Mouse (Mus musculus): ENCODE data around the gene Plekha7. TPM values are rescaled to one million over a fixed set of nuclear protein-coding genes. Genes with fewer than 3 reads are reported as not detected.
A peak's percentile ranks its signal among the peaks of the same experiment; 100 is the strongest.
"Not testable (repeated sequence)": the region's sequence is repeated elsewhere in the genome, so short reads cannot be mapped to it uniquely, and the experiment has no call there.

Gene Plekha7
- polyA plus RNA-seq, 3 experiments from 2014 or later = 4.6 to 13.4 (median 6.8) TPM

- ATAC-seq = no peak
Measured at GRCm38 (mm10) chr7:116125671-116126070, 182.5 kb downstream of the Plekha7 start.

- no peak for ATAC-seq
Measured at GRCm38 (mm10) chr7:116124057-116124456, 184.1 kb downstream of the Plekha7 start.

DNA sequence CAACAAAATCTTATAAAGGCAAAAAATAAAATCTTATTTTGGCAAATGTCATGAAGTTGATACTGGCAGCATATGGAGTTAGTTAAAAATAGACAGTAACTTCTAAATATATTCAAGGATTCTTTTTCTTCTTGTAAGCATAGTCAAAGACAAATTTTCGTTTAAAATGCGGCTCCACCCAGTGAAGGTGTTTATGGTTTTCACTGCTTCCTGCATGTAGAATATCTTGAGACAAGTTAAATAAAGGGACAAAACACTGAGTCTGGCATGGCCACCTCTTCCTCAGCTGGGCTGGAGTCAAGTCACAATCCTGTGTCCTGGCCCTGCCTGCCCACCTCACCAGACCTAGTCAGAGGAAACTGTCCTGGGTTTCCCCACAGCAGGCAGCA, 184.6 kb downstream of the Plekha7 start:
- ATAC-seq = no peak

DNA sequence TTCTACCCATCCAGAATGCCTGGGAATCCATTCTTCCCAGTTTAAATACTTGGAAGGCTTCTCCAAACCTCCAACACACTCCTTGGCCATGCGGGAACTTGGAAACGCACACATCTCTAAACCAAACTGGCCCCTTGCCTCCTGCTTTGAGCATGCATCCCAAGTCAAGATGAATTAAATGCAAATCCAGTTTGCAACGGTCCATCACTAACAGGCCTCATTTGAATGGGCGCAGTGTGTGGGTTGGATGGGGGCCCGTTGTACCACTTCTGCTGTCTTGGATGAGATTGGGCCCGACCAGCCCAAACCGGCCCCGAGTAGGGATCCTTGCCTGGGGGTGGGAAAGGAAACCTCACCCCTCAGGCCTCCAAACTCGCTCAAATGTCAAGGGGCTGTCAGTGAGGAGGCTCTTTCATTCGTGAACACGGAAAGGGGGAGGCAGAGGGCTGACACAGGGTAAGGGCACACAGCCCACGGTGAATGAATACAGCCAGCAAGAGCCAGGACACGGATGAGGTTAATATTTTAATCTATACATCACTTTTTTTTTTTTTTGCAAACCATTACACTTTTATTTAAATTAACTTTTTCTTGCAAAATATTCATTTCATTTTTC, 185.1 kb downstream of the Plekha7 start:
- no peak for ATAC-seq

GRCm38 (mm10) chr7:116121202-116121601, 187.0 kb downstream of the Plekha7 start:
- ATAC-seq = no peak

DNA sequence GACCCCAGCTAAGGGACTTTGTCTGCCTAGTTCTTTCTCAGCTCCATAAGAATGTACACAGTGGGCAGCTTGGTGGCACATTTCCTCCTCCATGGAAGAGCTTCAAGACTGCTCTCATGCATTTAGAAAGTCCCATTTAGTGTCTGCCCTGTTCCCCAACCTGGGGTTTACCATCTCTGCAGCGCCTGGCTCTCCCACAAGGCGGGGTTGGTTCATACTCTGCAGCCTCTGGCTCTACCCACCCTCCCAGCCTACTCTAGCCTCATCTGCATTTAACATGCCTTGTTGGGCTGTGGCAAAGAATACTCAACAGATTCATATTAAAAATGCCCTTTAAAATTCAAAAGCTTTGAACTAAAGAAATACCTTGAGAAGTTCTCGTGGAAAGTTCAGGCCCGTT, 187.4 kb downstream of the Plekha7 start:
- no peak for ATAC-seq

GRCm38 (mm10) chr7:116119306-116119857, 188.8 kb downstream of the Plekha7 start:
- no peak for ATAC-seq

GRCm38 (mm10) chr7:116115991-116116390, 192.2 kb downstream of the Plekha7 start:
- no peak for ATAC-seq

GRCm38 (mm10) chr7:116115216-116115930, 192.8 kb downstream of the Plekha7 start:
- no peak for ATAC-seq

DNA sequence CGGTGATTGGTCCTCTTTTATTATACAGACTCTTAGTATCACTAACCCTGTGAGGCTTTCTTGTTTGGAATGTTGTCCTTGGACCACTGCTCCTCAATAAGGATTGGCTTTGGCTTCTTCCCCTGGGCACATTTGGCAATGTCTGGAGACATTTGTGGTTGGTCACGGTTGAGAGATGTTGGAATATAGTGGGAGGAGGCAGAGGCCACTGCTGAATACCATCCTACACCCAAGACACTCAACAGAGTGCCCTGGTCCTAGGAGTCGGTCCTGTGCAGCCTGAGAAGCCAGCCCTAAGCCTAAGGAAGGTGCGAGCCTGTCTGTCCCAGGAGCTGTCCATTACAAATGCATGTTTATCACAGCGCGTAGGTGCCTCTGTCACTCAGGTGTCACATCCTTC, 196.6 kb downstream of the Plekha7 start:
- ATAC-seq = no peak

DNA sequence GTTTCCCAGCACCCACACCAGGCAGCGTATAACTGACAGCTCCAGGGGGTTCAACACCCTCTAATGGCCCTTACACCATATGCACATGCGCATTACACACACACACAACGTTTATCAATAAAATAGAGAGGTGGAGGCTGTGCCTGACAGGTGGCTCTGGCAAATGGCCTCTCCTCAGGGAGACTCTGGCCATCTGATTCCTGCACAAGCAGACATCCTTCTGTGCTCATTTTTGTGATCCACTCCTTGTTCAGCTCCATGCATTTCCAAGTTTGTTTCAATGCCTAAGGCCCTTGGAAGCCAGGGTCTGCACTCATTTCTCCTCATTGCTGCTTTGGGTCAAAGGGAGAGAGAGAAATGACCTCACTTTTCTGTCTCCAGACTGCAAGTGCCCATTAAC, 197.5 kb downstream of the Plekha7 start:
- no peak for ATAC-seq

DNA sequence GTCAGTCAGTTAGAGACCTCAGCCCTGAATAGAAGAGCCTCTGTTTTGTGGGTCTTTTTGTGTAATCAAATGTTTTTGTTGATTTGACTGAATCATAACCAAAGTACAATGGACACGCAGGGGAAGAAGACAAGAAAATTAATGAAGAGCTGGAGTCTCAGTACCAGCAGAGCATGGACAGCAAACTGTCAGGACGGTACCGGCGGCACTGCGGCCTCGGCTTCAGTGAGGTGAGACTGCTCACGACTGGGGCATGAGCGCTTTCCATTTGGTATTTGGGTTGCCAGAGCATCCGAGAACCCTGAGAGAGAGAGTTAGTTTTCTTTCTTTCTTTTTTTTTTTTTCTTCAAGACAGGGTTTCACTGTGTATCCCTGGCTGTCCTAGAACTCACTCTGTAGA, 205.1 kb downstream of the Plekha7 start:
- ATAC-seq = no peak

GRCm38 (mm10) chr7:116099952-116100528, 208.1 kb downstream of the Plekha7 start:
- ATAC-seq = no peak

GRCm38 (mm10) chr7:116093466-116093850, 214.7 kb downstream of the Plekha7 start:
- ATAC-seq = peak; percentile 51

DNA sequence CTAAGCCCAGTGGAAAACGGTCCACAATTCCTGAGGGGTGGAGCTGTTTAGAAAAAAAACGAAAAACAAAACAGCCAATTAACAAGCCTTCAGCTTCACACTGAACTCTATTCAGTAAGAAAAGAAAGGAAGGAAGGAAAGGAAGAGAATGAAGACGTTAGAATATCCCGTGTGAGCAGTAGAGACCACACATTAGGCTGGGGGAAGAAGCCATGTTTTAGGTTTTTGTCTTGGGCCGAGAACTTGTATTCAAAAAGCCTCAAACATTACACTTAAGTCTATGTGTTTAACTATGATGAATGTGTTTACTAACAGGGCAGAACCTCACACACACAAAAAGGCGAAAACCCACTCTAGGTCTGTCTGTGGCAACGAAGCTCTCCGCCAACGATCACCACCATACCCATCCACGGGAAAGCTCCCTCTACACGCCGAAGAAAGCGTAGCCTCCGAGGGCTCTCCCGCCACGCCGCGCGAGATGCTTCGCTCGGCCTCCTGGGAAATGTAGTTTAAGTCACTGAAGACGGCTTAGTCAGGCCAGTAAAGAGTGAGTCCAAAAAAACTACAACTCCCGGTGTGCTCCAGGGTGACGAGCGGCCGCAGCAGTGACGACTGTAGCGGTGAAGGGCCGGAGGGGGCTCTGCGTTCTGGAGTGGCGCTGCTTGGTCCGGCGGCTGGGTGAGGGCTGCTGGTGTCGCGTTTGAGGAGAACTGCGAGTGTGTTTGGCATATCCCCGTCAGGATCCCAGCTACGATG, 215.3 kb downstream of the Plekha7 start:
- peak; percentile 99 for ATAC-seq

- not testable (repeated sequence) for ATAC-seq
Measured at GRCm38 (mm10) chr7:116084366-116084765, 223.8 kb downstream of the Plekha7 start, which contains the start of gene Gm4353. Gene Gm4353 (minus strand): TSS chr7:116084635.

Other genes starting within 250 kb of the Plekha7 start
- 1 to 10 TPM in 2 of 3 experiments, under 1 TPM in 1; 0.34 to 1.2 (median 1.2) TPM for gene Gm4353, start 223.7 kb downstream of the Plekha7 start, polyA plus RNA-seq (2017; shearing (Covaris generic))
- 100 to 1,000 TPM; 321 to 978 (median 399) TPM for gene Rps13, start 25.8 kb upstream of the Plekha7 start, polyA plus RNA-seq (2017; shearing (Covaris generic))
- 10 to 100 TPM; 60.3 to 94.3 (median 64.7) TPM for gene Pik3c2a, start 135.1 kb upstream of the Plekha7 start, polyA plus RNA-seq (2017; shearing (Covaris generic))
- gene Nucb2, start 196.0 kb upstream of the Plekha7 start, polyA plus RNA-seq (2017; shearing (Covaris generic)) = 10 to 100 TPM in 2 of 3 experiments, 1 to 10 TPM in 1; 8.1 to 25.8 (median 24.9) TPM